Mouse (Mus musculus) CH12.LX (cell line): ENCODE results near the gene Vmn2r97. TPM values are rescaled to one million over a fixed set of nuclear protein-coding genes. Genes with fewer than 3 reads are reported as not detected.
A peak's percentile ranks its signal among the peaks of the same experiment; 100 is the strongest.
"Not testable (repeated sequence)": the region's sequence is repeated elsewhere in the genome, so short reads cannot be mapped to it uniquely, and the experiment has no call there.

Source experiments
- DNase-seq: peaks from one replicate; pipeline ENCODE4 v3.0.0-alpha.2; 2013; ENCODE audit errors: extremely low read depth
- H3K27ac ChIP-seq: 2 replicates; pipeline ENCODE4 v1.5.1; 2012; ENCODE audit warnings: low read depth, mild to moderate bottlenecking, control low read depth, moderate library complexity; ENCODE audit not compliant: insufficient read depth
- H3K27me3 ChIP-seq: replicated peaks from 2 replicates; pipeline ENCODE3; 2012; ENCODE audit warnings: inconsistent platforms
- H3K36me3 ChIP-seq, 2 experiments: replicated peaks in 1 of 2; 2 replicates each; pipeline versions ENCODE3 to v1.6.1; 2012; ENCODE audit warnings: inconsistent platforms in 1 of 2, low read length in 1 of 2, mild to moderate bottlenecking in 1 of 2, mixed read lengths in 1 of 2, moderate library complexity in 1 of 2; ENCODE audit not compliant: control insufficient read depth in 1 of 2, insufficient read depth in 1 of 2
- H3K4me1 ChIP-seq, 2 experiments: 2 replicates each; pipeline ENCODE4 v1.6.1; 2012; ENCODE audit warnings: inconsistent platforms in 1 of 2, moderate library complexity in 1 of 2; ENCODE audit not compliant: insufficient read depth in 2 of 2, control insufficient read depth in 1 of 2
- H3K4me2 ChIP-seq: 2 replicates; pipeline ENCODE4 v1.6.1; 2012; ENCODE audit warnings: low read depth, mild to moderate bottlenecking, control low read depth; ENCODE audit not compliant: poor library complexity, insufficient read depth, severe bottlenecking
- H3K4me3 ChIP-seq, 3 experiments: fragments of 150-350 bp in 1 of 3; sonication (generic) in 1 of 3; replicated peaks in 1 of 3; 2 replicates each; pipeline versions ENCODE3 to v1.5.1; 2011 to 2012; ENCODE audit warnings: low read depth in 2 of 3, low read length in 2 of 3, mild to moderate bottlenecking in 2 of 3, moderate library complexity in 2 of 3, control low read depth in 1 of 3, improper control_type of control experiment in 1 of 3, inconsistent platforms in 1 of 3, mixed read lengths in 1 of 3; ENCODE audit not compliant: poor library complexity in 1 of 3
- H3K79me2 ChIP-seq: replicated peaks from 2 replicates; pipeline ENCODE4 v1.6.1; 2012; ENCODE audit warnings: mild to moderate bottlenecking, moderate library complexity; ENCODE audit not compliant: control insufficient read depth, poor library complexity, insufficient read depth, severe bottlenecking; ENCODE audit errors: extremely low read depth
- H3K9ac ChIP-seq: 2 replicates; pipeline ENCODE4 v1.6.1; 2012; ENCODE audit warnings: low read depth, mild to moderate bottlenecking, control low read depth, moderate library complexity; ENCODE audit not compliant: insufficient read depth
- H3K9me3 ChIP-seq: replicated peaks from 2 replicates; pipeline ENCODE3; 2012; ENCODE audit warnings: low read length, inconsistent platforms, mixed read lengths
- CTCF ChIP-seq, 2 experiments: IDR thresholded peaks in 1 of 2; conservative IDR thresholded peaks in 1 of 2; 2 replicates each; pipeline ENCODE4 v1.5.1; 2011 to 2012; ENCODE audit warnings: low read depth in 2 of 2, low read length in 2 of 2, improper control_type of control experiment in 1 of 2, inconsistent platforms in 1 of 2, mild to moderate bottlenecking in 1 of 2, moderate library complexity in 1 of 2
- MAZ ChIP-seq: IDR thresholded peaks from 2 replicates; pipeline ENCODE4 v1.6.1; 2012; ENCODE audit warnings: low read depth, mild to moderate bottlenecking, inconsistent platforms, low read length, improper control_type of control experiment, moderate library complexity
- NELFE ChIP-seq: IDR thresholded peaks from 2 replicates; pipeline ENCODE4 v1.6.1; 2011; ENCODE audit warnings: low read depth, low read length, improper control_type of control experiment
- RAD21 ChIP-seq: IDR thresholded peaks from 2 replicates; pipeline ENCODE4 v1.6.1; 2011; ENCODE audit warnings: low read depth, mild to moderate bottlenecking, low read length, improper control_type of control experiment, moderate library complexity
- SMC3 ChIP-seq: IDR thresholded peaks from 2 replicates; pipeline ENCODE4 v1.6.1; 2011; ENCODE audit warnings: low read depth, low read length, improper control_type of control experiment
- ZNF384 ChIP-seq: IDR thresholded peaks from 2 replicates; pipeline ENCODE4 v1.6.1; 2012; ENCODE audit warnings: low read depth, low read length, improper control_type of control experiment, inconsistent platforms
- dilution Hi-C: fragments of 300-500 bp; cut with MboI; formaldehyde crosslinking; loops from 2 replicates; pipeline ENCODE4 v1.14.3; 2020; ENCODE audit warnings: low sequenced_read_pairs; ENCODE audit not compliant: extremely low pct_unique_long_range_greater_than_20kb, extremely low pct_ligation_motif_present
- in situ Hi-C: fragments of 300-500 bp; cut with MboI; formaldehyde crosslinking; loops from 3 replicates; pipeline ENCODE4 v1.14.3; 2019; ENCODE audit warnings: low sequenced_read_pairs, low pct_ligation_motif_present, low pct_unique_long_range_greater_than_20kb, mixed read lengths
- polyA plus RNA-seq: library from polyadenylated mRNA; unstranded; fragments of >175 nt; gene quantifications from 2 replicates; pipeline ENCODE4 v1.2.1, GENCODE M21; 2012; ENCODE audit warnings: low read depth; ENCODE audit not compliant: insufficient read length
- total RNA-seq, 2 experiments: library from RNA; depleted of rRNA; stranded (reverse); fragments of 300-350 nt in 1 of 2; fragments of >200 nt in 1 of 2; gene quantifications; 2 replicates each; pipeline ENCODE4 v1.2.3; 2012 to 2014

Gene Vmn2r97
- total RNA-seq (2012; rRNA removed) (0.04 TPM in 1 of 2 replicates, not detected in the other), total RNA-seq (2014; rRNA removed) (not detected in 2 replicates), polyA plus RNA-seq (0.37 and 0.51 TPM in 2 replicates)

GRCm38 (mm10) chr17:18914000-18914399 lies at the start of gene Vmn2r97:
Gene Vmn2r97, plus strand, starts transcription at chr17:18914300.
- in situ Hi-C loops, H3K4me1 ChIP-seq, H3K9ac ChIP-seq, H3K27me3 ChIP-seq, H3K9me3 ChIP-seq, H3K27ac ChIP-seq, dilution Hi-C loops, H3K79me2 ChIP-seq, H3K4me2 ChIP-seq, DNase-seq, H3K36me3 ChIP-seq, H3K4me3 ChIP-seq: not testable (repeated sequence)

GRCm38 (mm10) chr17:18882436-18882835 lies 31.7 kb upstream of the Vmn2r97 start:
- H3K36me3 ChIP-seq, H3K4me3 ChIP-seq, H3K4me1 ChIP-seq, H3K9ac ChIP-seq, H3K79me2 ChIP-seq, H3K4me2 ChIP-seq, dilution Hi-C loops, H3K9me3 ChIP-seq, H3K27ac ChIP-seq, H3K27me3 ChIP-seq, DNase-seq, in situ Hi-C loops: not testable (repeated sequence)

- H3K36me3 ChIP-seq: no peaks in the 10 kb centered on the region
- no peak overlapping the region for H3K9ac ChIP-seq
- no peaks in the 10 kb centered on the region for H3K27me3 ChIP-seq
- dilution Hi-C loops: no loop called here
- H3K27ac ChIP-seq: no peak overlapping the region
- H3K4me1 ChIP-seq: peaks cover 0 to 9% of the 10 kb centered on the region in 2 experiments; a peak in 2 of 4 replicates
- H3K9me3 ChIP-seq: no peaks in the 10 kb centered on the region
- H3K4me3 ChIP-seq: no peak overlapping the region
- in situ Hi-C loops: no loop called here
- peak overlapping the region; percentile 22; the same call in 1 of the 2 replicates for H3K4me2 ChIP-seq
- no peaks in the 10 kb centered on the region for H3K79me2 ChIP-seq
- peak; percentile 33 for DNase-seq
- TF ChIP-seq RAD21 (peak; percentile 49), ZNF384 (peak; percentile 65), MAZ (no peak), SMC3 (0 out of 2 replicates have a peak, but pooled peaks have one; percentile 18), NELFE (no peak), CTCF (conservative IDR thresholded peaks at IDR 0.05 in 1 of 2, IDR thresholded peaks at IDR 0.05 in 1 of 2; ENCODE audit: low read depth in 2 of 2, low read length in 2 of 2) (peak in 1 of 2 experiments; percentile 52; a peak in 2 of 4 replicates)
Observed at GRCm38 (mm10) chr17:18889745-18890329, 24.3 kb upstream of the Vmn2r97 start.

GRCm38 (mm10) chr17:18957800-18958199 lies 43.7 kb downstream of the Vmn2r97 start:
- H3K36me3 ChIP-seq, H3K9me3 ChIP-seq, H3K27ac ChIP-seq, H3K27me3 ChIP-seq, H3K4me3 ChIP-seq, in situ Hi-C loops, H3K9ac ChIP-seq, H3K4me2 ChIP-seq, H3K79me2 ChIP-seq, DNase-seq, dilution Hi-C loops: not testable (repeated sequence)
- H3K4me1 ChIP-seq: peaks cover 0 to 11% of the 10 kb centered on the region in 2 experiments; a peak in 1 of 4 replicates
